Mouse (Mus musculus) common myeloid progenitor, adult 5-6 weeks (primary cell): Measurements from ENCODE around the gene Gm45753. TPM values are rescaled to one million over a fixed set of nuclear protein-coding genes. Genes with fewer than 3 reads are reported as not detected.
"Not testable (repeated sequence)": the region's sequence is repeated elsewhere in the genome, so short reads cannot be mapped to it uniquely, and the experiment has no call there.

Experiments used
- ATAC-seq: replicated peaks from 2 replicates; pipeline ENCODE4 v1.8.0; 2016; ENCODE audit warnings: low read depth, mild to moderate bottlenecking, moderate TSS enrichment, inconsistent platforms; ENCODE audit not compliant: poor library complexity, severe bottlenecking
- total RNA-seq: library from RNA; stranded (forward); fragments of 200-1000, 187-1606 nt; gene quantifications from 2 replicates; pipeline ENCODE4 v1.2.3, GENCODE M21; 2017

The Gm45753 gene
- not detected in 2 replicates for total RNA-seq

GRCm38 (mm10) chr8:45308366-45308765 is at the start of gene Gm45753:
TSS of gene Gm45753 (minus strand) at chr8:45308466.
- ATAC-seq, result no peak

- no peak for ATAC-seq
These were observed 47.5 kb upstream of the Gm45753 start for GRCm38 (mm10) chr8:45355809-45356208.

- ATAC-seq, result peak; percentile 96
These were observed 36.8 kb upstream of the Gm45753 start for GRCm38 (mm10) chr8:45345031-45345430.

- ATAC-seq, result 0 out of 2 replicates have a peak, but pooled peaks have one; percentile 23
These were observed 36.0 kb upstream of the Gm45753 start for GRCm38 (mm10) chr8:45344298-45344697.

- ATAC-seq, result no peak
These were observed 33.7 kb upstream of the Gm45753 start for GRCm38 (mm10) chr8:45341630-45342628.

- peak; percentile 48 for ATAC-seq
These were observed 25.2 kb upstream of the Gm45753 start for GRCm38 (mm10) chr8:45333493-45333892.

GRCm38 (mm10) chr8:45332685-45333409 is 24.6 kb upstream of the Gm45753 start, which contains the start of gene Cyp4v3:
TSS of gene Cyp4v3 (minus strand) at chr8:45333216.
- ATAC-seq, result peak; percentile 87

GRCm38 (mm10) chr8:45330856-45331255 is 22.6 kb upstream of the Gm45753 start:
- peak; percentile 38 for ATAC-seq

- ATAC-seq, result no peak
These were observed 21.1 kb upstream of the Gm45753 start for GRCm38 (mm10) chr8:45329206-45329980.

GRCm38 (mm10) chr8:45327076-45327475 is 18.8 kb upstream of the Gm45753 start:
- ATAC-seq, result not testable (repeated sequence)

- no peak for ATAC-seq
These were observed 15.9 kb upstream of the Gm45753 start for GRCm38 (mm10) chr8:45324151-45324550.

- no peak for ATAC-seq
These were observed 13.1 kb upstream of the Gm45753 start for GRCm38 (mm10) chr8:45321365-45321764.

- no peak for ATAC-seq
These were observed 12.7 kb upstream of the Gm45753 start for GRCm38 (mm10) chr8:45320930-45321329.

GRCm38 (mm10) chr8:45310967-45311366 is 2.7 kb upstream of the Gm45753 start:
- ATAC-seq, result no peak

- ATAC-seq, result no peak
These were observed 2.8 kb downstream of the Gm45753 start for GRCm38 (mm10) chr8:45305479-45305878.

GRCm38 (mm10) chr8:45304354-45304753 is 3.9 kb downstream of the Gm45753 start:
- no peak for ATAC-seq

- ATAC-seq, result no peak
These were observed 5.9 kb downstream of the Gm45753 start for GRCm38 (mm10) chr8:45302390-45302789.

GRCm38 (mm10) chr8:45295276-45295675 is 13.0 kb downstream of the Gm45753 start:
- no peak for ATAC-seq

- ATAC-seq, result no peak
These were observed 13.6 kb downstream of the Gm45753 start, which contains the start of gene Klkb1 for GRCm38 (mm10) chr8:45294687-45295086. TSS of gene Klkb1 (minus strand) at chr8:45294859.

GRCm38 (mm10) chr8:45291790-45292189 is 16.5 kb downstream of the Gm45753 start:
- no peak for ATAC-seq
